Mouse (Mus musculus): ENCODE data around the gene Myh15. TPM values are rescaled to one million over a fixed set of nuclear protein-coding genes. Genes with fewer than 3 reads are reported as not detected.

The Myh15 gene
- polyA plus RNA-seq, 1 experiment from 2014 or later = not detected

DNA sequence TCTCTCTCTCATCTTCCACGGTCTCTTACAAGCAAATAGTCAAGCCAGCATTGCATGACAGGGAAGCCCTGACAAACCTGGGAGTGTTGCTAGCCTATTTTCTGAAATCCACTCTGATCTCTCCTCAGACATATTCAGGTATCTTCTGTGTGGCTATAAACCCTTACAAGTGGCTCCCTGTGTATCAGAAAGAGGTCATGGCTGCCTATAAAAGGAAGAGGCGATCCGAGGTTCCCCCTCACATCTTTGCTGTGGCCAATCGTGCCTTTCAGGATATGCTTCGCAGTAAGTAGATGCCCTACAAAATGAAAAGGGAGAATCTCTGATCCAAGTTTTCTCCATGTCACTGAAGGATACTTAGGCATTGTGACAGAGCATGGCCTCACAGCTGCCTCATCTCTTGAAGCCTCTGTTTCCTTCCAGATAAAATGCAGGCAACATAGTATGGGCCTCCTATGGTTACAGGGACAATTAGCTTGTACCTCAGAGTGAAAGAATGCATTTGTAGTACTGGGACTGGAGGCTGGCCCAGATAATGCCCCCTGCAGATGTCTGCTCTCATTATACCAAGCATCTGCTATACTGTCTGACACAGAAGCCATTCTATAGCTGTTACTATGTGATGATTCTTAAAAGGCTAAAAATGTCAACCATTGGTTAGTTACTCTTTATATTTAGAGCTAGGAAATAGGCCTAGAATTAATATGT lies 12.1 kb downstream of the Myh15 start:
- Histone ChIP-seq H3K27ac (ENCODE audit: low read length) (no peak overlapping the region), H3K9me3 (ENCODE audit: low read length) (no peaks in the 10 kb centered on the region), H3K4me2 (replicated peaks; ENCODE audit: low read depth, low read length) (no peak overlapping the region), H3K36me3 (ENCODE audit: insufficient read depth, low read length) (no peaks in the 10 kb centered on the region), H3K27me3 (replicated peaks; ENCODE audit: insufficient read depth, low read length) (no peaks in the 10 kb centered on the region), H3K9ac (replicated peaks; ENCODE audit: low read depth) (no peak overlapping the region), H3K4me1 (ENCODE audit: insufficient read depth, low read depth, low read length) (no peaks in the 10 kb centered on the region), H3K4me3 (ENCODE audit: low read depth, low read length) (no peak overlapping the region)
- DNase-seq (ENCODE audit: low spot score) = no peak
- TF ChIP-seq EP300 (IDR thresholded peaks at IDR 0.05) (no peak), CTCF (IDR thresholded peaks at IDR 0.05) (no peak)
- 87% methylated on average over 5 of the region's 5 CpGs for WGBS
- no peak for ATAC-seq

DNA sequence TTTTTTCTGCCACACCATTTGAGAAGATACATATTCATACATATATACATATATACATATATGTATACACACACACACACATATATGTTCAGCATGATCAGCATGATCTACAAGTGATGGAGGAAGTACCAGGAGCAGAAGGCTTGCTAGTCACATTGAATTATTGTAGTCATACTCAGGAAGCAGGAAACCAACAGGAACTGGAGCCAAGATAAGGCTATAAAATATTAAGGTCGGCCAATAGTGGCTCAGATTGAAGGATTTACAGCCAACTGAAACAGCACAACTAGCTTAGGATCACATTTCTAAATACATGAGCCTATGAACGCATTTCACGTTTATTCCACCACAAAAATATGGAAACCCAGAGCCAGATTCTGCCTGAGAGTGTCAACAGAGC lies 14.0 kb downstream of the Myh15 start:
- ATAC-seq (no peak), DNase-seq (ENCODE audit: low spot score) (no peak)
- no peak overlapping the region for H3K27ac ChIP-seq (ENCODE audit: low read length)
- H3K36me3 ChIP-seq (ENCODE audit: insufficient read depth, low read length) = no peaks in the 10 kb centered on the region
- no peak for TF ChIP-seq CTCF (IDR thresholded peaks at IDR 0.05)
- no peak for TF ChIP-seq EP300 (IDR thresholded peaks at IDR 0.05)
- H3K4me3 ChIP-seq (ENCODE audit: low read depth, low read length) = no peak overlapping the region
- H3K4me2 ChIP-seq (replicated peaks; ENCODE audit: low read depth, low read length) = no peak overlapping the region
- no peaks in the 10 kb centered on the region for H3K4me1 ChIP-seq (ENCODE audit: insufficient read depth, low read depth, low read length)
- 65% methylated on average over 3 of the region's 3 CpGs for WGBS
- no peaks in the 10 kb centered on the region for H3K27me3 ChIP-seq (replicated peaks; ENCODE audit: insufficient read depth, low read length)
- no peak overlapping the region for H3K9ac ChIP-seq (replicated peaks; ENCODE audit: low read depth)
- H3K9me3 ChIP-seq (ENCODE audit: low read length) = no peaks in the 10 kb centered on the region

DNA sequence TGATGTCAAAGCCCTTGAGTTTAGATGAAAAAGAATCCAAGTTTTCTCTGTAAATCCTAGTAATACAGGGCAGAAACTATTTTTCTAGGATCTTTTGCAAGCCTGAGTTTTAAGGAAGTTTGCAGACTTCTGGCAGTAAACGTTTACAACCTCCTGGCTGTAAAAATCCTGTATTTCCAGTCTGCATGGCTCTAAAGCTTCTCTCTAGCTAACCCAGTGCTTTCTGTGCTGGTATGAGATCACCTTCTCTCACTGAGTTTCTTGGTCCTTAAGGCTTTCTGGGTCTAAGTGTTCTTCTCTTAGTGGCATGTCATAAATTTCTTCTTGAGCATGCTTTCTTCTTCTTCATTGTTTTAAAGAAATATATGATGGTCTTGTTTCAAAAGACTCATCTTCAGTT lies 70.7 kb downstream of the Myh15 start:
- Histone ChIP-seq H3K27me3 (replicated peaks; ENCODE audit: insufficient read depth, low read length) (no peaks in the 10 kb centered on the region), H3K9ac (replicated peaks; ENCODE audit: low read depth) (no peak overlapping the region), H3K4me3 (ENCODE audit: low read depth, low read length) (no peak overlapping the region), H3K4me2 (replicated peaks; ENCODE audit: low read depth, low read length) (no peak overlapping the region), H3K36me3 (ENCODE audit: insufficient read depth, low read length) (no peaks in the 10 kb centered on the region), H3K27ac (ENCODE audit: low read length) (no peak overlapping the region), H3K9me3 (ENCODE audit: low read length) (no peaks in the 10 kb centered on the region), H3K4me1 (ENCODE audit: insufficient read depth, low read depth, low read length) (no peaks in the 10 kb centered on the region)
- 11% methylated on average over 1 of the region's 1 CpGs for WGBS
- ATAC-seq (no peak), DNase-seq (ENCODE audit: low spot score) (no peak)
- TF ChIP-seq CTCF (IDR thresholded peaks at IDR 0.05) (no peak), EP300 (IDR thresholded peaks at IDR 0.05) (no peak)

DNA sequence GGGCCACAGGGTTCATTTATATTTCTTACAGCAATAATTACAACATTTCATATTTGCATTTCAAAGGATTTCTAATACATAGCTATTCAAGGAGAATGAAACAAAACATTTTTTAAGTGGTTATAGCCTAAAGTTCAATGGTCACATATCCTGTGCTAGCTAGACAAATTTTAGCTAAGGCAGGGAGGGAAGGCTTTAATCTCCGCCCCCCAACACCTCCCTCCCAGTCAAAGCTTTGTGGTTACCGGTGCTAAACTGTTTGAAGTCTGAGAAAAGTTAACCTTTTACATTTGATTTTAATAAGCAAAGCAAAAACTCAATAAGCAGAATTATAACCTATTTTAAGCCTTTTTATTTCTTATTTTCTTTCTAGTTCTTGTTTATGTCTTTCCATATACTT lies 98.9 kb downstream of the Myh15 start:
- no peak for ATAC-seq
- no peaks in the 10 kb centered on the region for H3K27me3 ChIP-seq (replicated peaks; ENCODE audit: insufficient read depth, low read length)
- TF ChIP-seq EP300 (IDR thresholded peaks at IDR 0.05) (no peak), CTCF (IDR thresholded peaks at IDR 0.05) (no peak)

DNA sequence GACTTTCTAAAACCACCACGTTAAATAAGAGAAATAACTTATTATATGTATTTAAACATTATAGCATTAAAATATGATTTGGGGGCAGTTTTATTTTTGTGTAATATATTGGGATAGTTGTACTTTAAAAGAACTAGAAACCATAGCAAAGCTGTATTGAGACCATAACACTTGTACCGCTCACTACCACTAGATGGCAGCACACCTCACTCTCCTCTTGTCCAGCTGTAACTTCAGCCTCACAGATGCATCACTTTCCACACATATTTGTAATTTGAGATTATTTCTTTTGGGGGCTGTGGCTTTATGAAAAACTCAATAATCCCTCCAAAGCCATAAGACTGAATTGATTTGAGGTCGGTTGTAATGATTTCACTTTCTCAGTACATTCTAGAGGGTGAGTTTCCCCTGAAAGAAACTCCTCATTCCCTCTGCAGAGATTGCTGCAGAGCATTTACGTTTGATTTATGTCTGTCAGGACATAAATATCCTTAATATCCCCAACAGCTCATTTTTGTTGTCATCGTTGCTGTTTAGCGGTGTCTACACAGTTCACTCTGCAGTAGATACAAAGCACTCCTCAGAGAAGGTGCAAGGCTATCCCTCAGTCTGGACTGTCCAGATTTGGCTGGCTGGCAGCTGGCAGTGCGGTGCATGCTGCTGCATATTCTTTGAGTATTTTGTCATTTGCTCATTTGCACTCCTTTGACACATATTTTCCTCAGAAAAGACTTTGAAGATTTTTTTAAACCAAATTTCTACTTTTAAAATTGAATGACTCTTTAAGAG lies 107.3 kb downstream of the Myh15 start:
- H3K36me3 ChIP-seq (ENCODE audit: insufficient read depth, low read length) = no peaks in the 10 kb centered on the region
- DNase-seq (ENCODE audit: low spot score) (peak; percentile 67), ATAC-seq (peak; percentile 38; the same call in 1 of the 2 replicates)
- no peak overlapping the region for H3K9ac ChIP-seq (replicated peaks; ENCODE audit: low read depth)
- 27% methylated on average over 7 of the region's 7 CpGs for WGBS
- H3K27ac ChIP-seq (ENCODE audit: low read length) = no peak overlapping the region
- H3K4me3 ChIP-seq (ENCODE audit: low read depth, low read length) = no peak overlapping the region
- no peaks in the 10 kb centered on the region for H3K4me1 ChIP-seq (ENCODE audit: insufficient read depth, low read depth, low read length)
- no peaks in the 10 kb centered on the region for H3K9me3 ChIP-seq (ENCODE audit: low read length)
- TF ChIP-seq EP300 (IDR thresholded peaks at IDR 0.05) = no peak
- TF ChIP-seq CTCF (IDR thresholded peaks at IDR 0.05) = peak; percentile 86
- no peaks in the 10 kb centered on the region for H3K27me3 ChIP-seq (replicated peaks; ENCODE audit: insufficient read depth, low read length)
- H3K4me2 ChIP-seq (replicated peaks; ENCODE audit: low read depth, low read length) = no peak overlapping the region

More for the DNA sequence above, 98.9 kb downstream of the Myh15 start:
- DNase-seq (ENCODE audit: low spot score) = no peak
- Histone ChIP-seq H3K36me3 (ENCODE audit: insufficient read depth, low read length) (no peaks in the 10 kb centered on the region), H3K9me3 (ENCODE audit: low read length) (no peaks in the 10 kb centered on the region), H3K4me3 (ENCODE audit: low read depth, low read length) (no peak overlapping the region), H3K4me2 (replicated peaks; ENCODE audit: low read depth, low read length) (no peak overlapping the region), H3K4me1 (ENCODE audit: insufficient read depth, low read depth, low read length) (no peaks in the 10 kb centered on the region), H3K9ac (replicated peaks; ENCODE audit: low read depth) (no peak overlapping the region), H3K27ac (ENCODE audit: low read length) (no peak overlapping the region)
- 63% methylated on average over 2 of the region's 2 CpGs for WGBS

DNA sequence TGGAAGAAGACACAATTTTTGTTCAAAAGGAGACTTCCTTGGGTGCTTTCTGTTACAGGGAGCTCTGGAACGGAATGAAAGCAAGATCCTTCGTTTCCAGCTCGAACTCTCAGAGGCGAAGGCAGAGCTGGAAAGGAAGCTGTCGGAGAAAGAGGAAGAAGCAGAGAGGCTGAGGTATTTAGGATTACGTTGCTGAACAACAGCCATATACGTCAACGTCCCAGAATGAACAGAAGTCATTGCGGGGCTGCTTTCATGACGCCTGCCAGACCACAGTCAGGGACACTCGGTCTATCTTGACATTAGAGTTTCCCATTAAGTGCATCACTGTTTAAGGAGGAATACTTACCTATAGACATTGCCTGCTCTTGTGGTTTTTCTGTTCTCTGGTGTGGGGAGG lies 108.4 kb downstream of the Myh15 start:
- no peaks in the 10 kb centered on the region for H3K27me3 ChIP-seq (replicated peaks; ENCODE audit: insufficient read depth, low read length)
- H3K36me3 ChIP-seq (ENCODE audit: insufficient read depth, low read length) = no peaks in the 10 kb centered on the region
- TF ChIP-seq EP300 (IDR thresholded peaks at IDR 0.05) (no peak), CTCF (IDR thresholded peaks at IDR 0.05) (no peak)
- H3K4me2 ChIP-seq (replicated peaks; ENCODE audit: low read depth, low read length) = no peak overlapping the region
- H3K4me1 ChIP-seq (ENCODE audit: insufficient read depth, low read depth, low read length) = no peaks in the 10 kb centered on the region
- no peak for DNase-seq (ENCODE audit: low spot score)
- no peak overlapping the region for H3K4me3 ChIP-seq (ENCODE audit: low read depth, low read length)
- ATAC-seq = no peak
- H3K9ac ChIP-seq (replicated peaks; ENCODE audit: low read depth) = no peak overlapping the region
- 81% methylated on average over 11 of the region's 11 CpGs for WGBS
- no peak overlapping the region for H3K27ac ChIP-seq (ENCODE audit: low read length)
- H3K9me3 ChIP-seq (ENCODE audit: low read length) = no peaks in the 10 kb centered on the region
